In genomic region chr10:98744246-98744645, GRCm38 (mm10) we compare ENCODE assay signal across 10 mouse cellular contexts.
A peak's percentile ranks its signal among the peaks of the same experiment; 100 is the strongest.
DNase-seq lines count a peak whose midpoint lies in the region; ATAC-seq and TF ChIP-seq lines count a peak whose summit lies in the region.
"Had no signal": no experiment of that assay in that cellular context is flagged by ENCODE, and none has a peak within 500 bp of the region (broad histone marks: within the 10 kb centered on the region; RNA-seq: fewer than 3 reads in every experiment).

No protein-coding gene starts in this region.

- no peaks in the 10 kb centered on the region for H3K27me3 ChIP-seq in kidney, adult 2 months (replicated peaks; ENCODE audit: control insufficient read depth, insufficient read depth, low read length)
- no peaks in the 10 kb centered on the region for H3K27me3 ChIP-seq in MEL (ENCODE audit: control insufficient read depth in 1 of 2, insufficient read depth in 2 of 2, low read length in 2 of 2)
- H3K27me3 ChIP-seq: lung, embryonic 15.5 days had no signal

- no peak overlapping the region for H3K4me3 ChIP-seq in kidney, adult 2 months (ENCODE audit: insufficient read depth, low read depth, low read length)
- peak overlapping the region in 1 of 2 experiments; percentile 13; a peak in 2 of 4 replicates for H3K4me3 ChIP-seq in MEL (ENCODE audit: control insufficient read depth in 1 of 2, insufficient read depth in 1 of 2, low read depth in 2 of 2, low read length in 2 of 2)
- H3K4me3 ChIP-seq: erythroblast, embryonic 14.5 days; lung, embryonic 15.5 days had no signal

- intact Hi-C loops in left cerebral cortex, postnatal 4 days (cut with DNase I): no loop called here

- 40% methylated on average over 6 of the region's 6 CpGs for WGBS in kidney, adult 2 months

- TF ChIP-seq EP300 in MEL (IDR thresholded peaks at IDR 0.05; ENCODE audit: low read depth in 1 of 2, low read length in 2 of 2): peak; percentile 51 to 67; a peak in 2 of 4 replicates

- TF ChIP-seq POLR2A in kidney, adult 2 months (IDR thresholded peaks at IDR 0.05; ENCODE audit: low read depth, low read length): no peak
- TF ChIP-seq POLR2A in MEL (IDR thresholded peaks at IDR 0.05; ENCODE audit: control insufficient read depth in 1 of 2, insufficient read depth in 1 of 2, low read depth in 1 of 2, low read length in 2 of 2, poor library complexity in 1 of 2): no peak

- no peak for TF ChIP-seq CTCF in kidney, adult 2 months (conservative IDR thresholded peaks at IDR 0.05; ENCODE audit: insufficient read depth, insufficient read length, low read depth, low read length)
- no peak for TF ChIP-seq CTCF in MEL (IDR thresholded peaks at IDR 0.05 in 2 of 3, conservative IDR thresholded peaks at IDR 0.05 in 1 of 3; ENCODE audit: control insufficient read depth in 1 of 3, insufficient read depth in 1 of 3, low read depth in 2 of 3, low read length in 3 of 3, poor library complexity in 1 of 3, severe bottlenecking in 1 of 3)

- no peaks in the 10 kb centered on the region for H3K36me3 ChIP-seq in kidney, adult 2 months (ENCODE audit: control insufficient read depth, insufficient read depth, low read length)
- H3K36me3 ChIP-seq in MEL (ENCODE audit: control insufficient read depth in 1 of 2, insufficient read depth in 2 of 2, low read length in 2 of 2): peaks cover 0 to 56% of the 10 kb centered on the region in 2 experiments; a peak in 2 of 4 replicates
- H3K36me3 ChIP-seq: lung, embryonic 15.5 days had no signal

- no peak for TF ChIP-seq RAD21 in MEL (IDR thresholded peaks at IDR 0.05; ENCODE audit: low read depth, low read length)

- H3K27ac ChIP-seq in kidney, adult 2 months (ENCODE audit: insufficient read depth, low read depth, low read length): no peak overlapping the region
- H3K27ac ChIP-seq in MEL (ENCODE audit: control insufficient read depth, low read depth, low read length): peak overlapping the region; percentile 59
- H3K27ac ChIP-seq: lung, embryonic 15.5 days had no signal

- peaks cover 2% of the 10 kb centered on the region; the same call in 1 of the 2 replicates for H3K4me1 ChIP-seq in kidney, adult 2 months (ENCODE audit: control insufficient read depth, insufficient read depth, low read length)
- H3K4me1 ChIP-seq in MEL (ENCODE audit: control insufficient read depth in 1 of 2, insufficient read depth in 2 of 2, low read length in 2 of 2): peaks cover 20 to 53% of the 10 kb centered on the region in 2 experiments

- peak; percentile 86 for ATAC-seq in inflammation-experienced regulatory T-cells, adult 6 months
- peak; percentile 97 for ATAC-seq in monocyte, adult 5-6 weeks (replicated peaks; ENCODE audit: insufficient number of reproducible peaks, low FRiP score, low TSS enrichment, poor library complexity, severe bottlenecking)

- DNase-seq in kidney, adult 2 months: peak; percentile 31
- no peak for DNase-seq in kidney, adult 11 months
- DNase-seq in MEL (ENCODE audit: low read depth, low spot score): peak; percentile 92
- no peak for DNase-seq in left cerebral cortex, postnatal 4 days
- DNase-seq in ovary, postnatal 36 days (ENCODE audit: low spot score): no peak
- no peak for DNase-seq in layer of hippocampus, adult 11-12 months (ENCODE audit: low spot score)

- no peaks in the 10 kb centered on the region for H3K9me3 ChIP-seq in MEL (replicated peaks; ENCODE audit: insufficient read depth, low read length)
- H3K9me3 ChIP-seq: lung, embryonic 15.5 days had no signal

- peak overlapping the region; percentile 11 for H3K9ac ChIP-seq in MEL (ENCODE audit: control insufficient read depth, low read depth, low read length, poor library complexity, severe bottlenecking)
- H3K9ac ChIP-seq: lung, embryonic 15.5 days had no signal

- H3K79me2 ChIP-seq in MEL (ENCODE audit: control insufficient read depth, insufficient read depth, low read length, poor library complexity): no peaks in the 10 kb centered on the region; the same call in 1 of the 2 replicates

TF ChIP-seq in MEL, 35 proteins besides CTCF, POLR2A, EP300 and RAD21:
- TF ChIP-seq HCFC1 (IDR thresholded peaks at IDR 0.05; ENCODE audit: low read depth, low read length) (peak; percentile 69; the same call in 1 of the 2 replicates), SIN3A (IDR thresholded peaks at IDR 0.05; ENCODE audit: low read length) (peak; percentile 90), E2F4 (IDR thresholded peaks at IDR 0.05; ENCODE audit: borderline replicate concordance, low read depth, low read length) (no peak), CHD2 (IDR thresholded peaks at IDR 0.05; ENCODE audit: low read length) (no peak), BHLHE40 (IDR thresholded peaks at IDR 0.05; ENCODE audit: borderline replicate concordance, low read depth, low read length) (no peak), GABPA (IDR thresholded peaks at IDR 0.05; ENCODE audit: low read depth, low read length) (no peak), TBP (IDR thresholded peaks at IDR 0.05; ENCODE audit: low read depth, low read length) (0 out of 2 replicates have a peak, but pooled peaks have one; percentile 55), KAT2A (conservative IDR thresholded peaks at IDR 0.05; ENCODE audit: low read depth, low read length) (no peak), ELF1 (IDR thresholded peaks at IDR 0.05; ENCODE audit: low read depth, low read length) (peak; percentile 82), JUND (IDR thresholded peaks at IDR 0.05; ENCODE audit: low read depth, low read length) (0 out of 2 replicates have a peak, but pooled peaks have one; percentile 9), ZMIZ1 (IDR thresholded peaks at IDR 0.05; ENCODE audit: low read depth, low read length) (no peak), MAZ (IDR thresholded peaks at IDR 0.05; ENCODE audit: low read depth, low read length) (no peak), MXI1 (IDR thresholded peaks at IDR 0.05; ENCODE audit: low read depth, low read length) (0 out of 2 replicates have a peak, but pooled peaks have one; percentile 39), NRF1 (IDR thresholded peaks at IDR 0.05; ENCODE audit: insufficient read depth, low read depth, low read length, poor library complexity, severe bottlenecking) (no peak), ETS1 (IDR thresholded peaks at IDR 0.05; ENCODE audit: low read depth, low read length) (peak; percentile 76; the same call in 1 of the 2 replicates), ZNF384 (IDR thresholded peaks at IDR 0.05; ENCODE audit: low read depth, low read length) (peak; percentile 76), GATA1 (IDR thresholded peaks at IDR 0.05; ENCODE audit: low read depth, low read length) (0 out of 2 replicates have a peak, but pooled peaks have one; percentile 7), TAL1 (IDR thresholded peaks at IDR 0.05; ENCODE audit: low read length) (no peak), RCOR1 (IDR thresholded peaks at IDR 0.05; ENCODE audit: low read depth, low read length) (peak; percentile 78)

Comparison
In these comparisons a context has a peak if more than half of its experiments do, and no peak if none do; other contexts are left out.
1. DNase-seq: peak in kidney, adult 2 months (single experiment) and MEL (single experiment); none in kidney, adult 11 months (single experiment), left cerebral cortex, postnatal 4 days (single experiment), ovary, postnatal 36 days (single experiment) and layer of hippocampus, adult 11-12 months (single experiment).